Mouse (Mus musculus) cerebellum, adult 2 months (tissue): ENCODE results near the gene Cd8a. TPM values are rescaled to one million over a fixed set of nuclear protein-coding genes. Genes with fewer than 3 reads are reported as not detected.

Experiments used
- DNase-seq, 2 experiments: peaks; one replicate each; pipeline ENCODE4 v3.0.0; 2021
- H3K27ac ChIP-seq: fragments of 200-500 bp; 2 replicates; pipeline ENCODE4 v1.5.1; 2012; ENCODE audit warnings: low read length, control low read depth, inconsistent platforms; ENCODE audit not compliant: insufficient read depth
- H3K27me3 ChIP-seq: fragments of 200-500 bp; 2 replicates; pipeline ENCODE4 v1.6.1; 2012; ENCODE audit warnings: inconsistent platforms, mild to moderate bottlenecking, low read length, moderate library complexity; ENCODE audit not compliant: control insufficient read depth, insufficient read depth
- H3K4me1 ChIP-seq: fragments of 200-500 bp; 2 replicates; pipeline ENCODE4 v1.6.1; 2011; ENCODE audit warnings: low read length; ENCODE audit not compliant: control insufficient read depth, insufficient read depth
- H3K4me3 ChIP-seq: fragments of 200-500 bp; replicated peaks from 2 replicates; pipeline ENCODE3; 2011; ENCODE audit warnings: mild to moderate bottlenecking, low read depth, low read length, control low read depth; ENCODE audit not compliant: insufficient read depth
- CTCF ChIP-seq: fragments of 200-500 bp; IDR thresholded peaks from 2 replicates; pipeline ENCODE4 v1.5.1; 2011; ENCODE audit warnings: low read depth, mild to moderate bottlenecking, control low read depth, low read length, moderate library complexity, borderline replicate concordance; ENCODE audit not compliant: insufficient read depth
- POLR2A ChIP-seq: fragments of 200-500 bp; IDR thresholded peaks from 2 replicates; pipeline ENCODE4 v1.6.1; 2011; ENCODE audit warnings: low read length, control low read depth, borderline replicate concordance; ENCODE audit not compliant: insufficient read depth
- WGBS: fragments of 180-500 bp; shearing (Covaris S2); methylation state at CpG from one replicate; pipeline ENCODE4 v1.1.7; 2018; 5-methylcytosine and 5-hydroxymethylcytosine counted together
- polyA plus RNA-seq: library from polyadenylated mRNA; depleted of rRNA; stranded (reverse); fragments of >200 nt; gene quantifications from 2 replicates; pipeline ENCODE4 v1.2.3, GENCODE M21; 2012

Gene Cd8a
- polyA plus RNA-seq, 1 experiment, result 0.03 TPM

DNA sequence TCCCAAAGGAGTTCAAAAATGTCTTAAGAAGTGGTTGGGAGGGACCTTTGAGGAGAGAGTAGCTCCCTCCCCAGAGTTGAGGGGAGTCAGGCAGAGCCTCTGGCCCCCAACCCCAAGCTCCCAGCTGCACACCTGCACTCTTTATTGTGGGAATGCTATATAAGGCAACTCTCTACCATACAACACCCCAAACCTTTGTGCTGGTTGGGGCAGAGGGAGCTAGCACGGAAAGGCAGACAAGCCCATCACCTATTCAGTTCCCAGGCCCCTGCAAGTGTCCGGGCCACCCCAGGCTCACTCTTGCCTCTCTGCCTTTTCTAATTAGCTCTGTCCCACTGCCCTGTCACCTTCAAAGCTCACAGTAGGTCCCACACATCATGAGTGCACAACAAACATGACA is 19.5 kb upstream of the Cd8a start:
- Histone ChIP-seq H3K27ac (no peak overlapping the region), H3K4me3 (no peak overlapping the region), H3K4me1 (no peaks in the 10 kb centered on the region), H3K27me3 (no peaks in the 10 kb centered on the region)
- no peak for DNase-seq
- TF ChIP-seq POLR2A (no peak), CTCF (no peak)
- WGBS, result 81% methylated on average over 2 of the region's 2 CpGs

DNA sequence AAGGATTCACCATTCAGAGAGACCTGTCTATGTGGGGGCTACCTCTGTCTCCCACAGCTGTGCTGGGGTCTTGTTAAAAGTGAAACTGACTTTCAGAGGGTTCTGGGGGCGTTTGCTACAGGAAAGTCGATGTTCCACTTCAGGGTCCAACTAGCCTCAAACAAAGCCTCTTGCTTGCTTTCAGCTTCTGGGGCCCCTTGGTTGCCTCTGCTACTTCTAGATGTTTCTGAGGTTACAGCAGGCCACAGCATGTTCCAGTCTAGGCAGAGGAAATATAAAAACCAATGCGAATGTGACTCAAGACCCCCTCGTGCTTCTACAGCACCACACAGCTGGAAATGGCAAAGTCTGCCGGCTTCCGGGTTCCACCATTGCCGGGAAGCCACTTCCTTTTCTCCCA is 15.7 kb upstream of the Cd8a start:
- Histone ChIP-seq H3K27ac (no peak overlapping the region), H3K4me1 (no peaks in the 10 kb centered on the region), H3K4me3 (no peak overlapping the region), H3K27me3 (no peaks in the 10 kb centered on the region)
- no peak for DNase-seq
- TF ChIP-seq CTCF, result no peak
- WGBS, result 89% methylated on average over 7 of the region's 7 CpGs

DNA sequence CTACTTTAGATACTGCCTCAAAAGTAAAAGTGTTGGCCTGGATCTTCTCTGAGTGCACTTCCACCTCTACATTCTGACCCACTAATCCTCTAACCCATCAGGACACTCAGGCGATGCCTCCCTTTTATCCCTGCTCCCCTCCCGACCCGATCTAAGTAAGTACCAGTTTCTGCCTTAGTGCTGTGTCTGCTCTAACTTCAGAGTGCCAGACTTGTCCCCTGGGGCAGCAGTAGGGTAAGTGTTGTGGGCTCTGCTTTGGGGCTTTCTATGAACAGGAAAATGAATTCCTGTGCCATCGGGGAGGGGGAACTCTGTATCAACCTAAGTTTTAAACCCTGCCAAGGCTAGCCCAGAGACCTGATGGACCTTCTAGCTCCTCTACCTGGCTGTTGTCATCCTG is 13.0 kb upstream of the Cd8a start:
- no peak for DNase-seq
- WGBS, result 81% methylated on average over 4 of the region's 4 CpGs
- TF ChIP-seq CTCF (no peak), POLR2A (no peak)

GRCm38 (mm10) chr6:71360751-71361150 is 12.5 kb upstream of the Cd8a start:
- no peak for DNase-seq
- Histone ChIP-seq H3K27ac (no peak overlapping the region), H3K4me1 (no peaks in the 10 kb centered on the region), H3K27me3 (no peaks in the 10 kb centered on the region), H3K4me3 (no peak overlapping the region)
- WGBS, result 69% methylated on average over 5 of the region's 5 CpGs
- TF ChIP-seq CTCF, result no peak
- no peak for TF ChIP-seq POLR2A

More for the DNA sequence above, 13.0 kb upstream of the Cd8a start:
- no peaks in the 10 kb centered on the region for H3K27me3 ChIP-seq
- no peak overlapping the region for H3K4me3 ChIP-seq
- no peaks in the 10 kb centered on the region for H3K4me1 ChIP-seq
- no peak overlapping the region for H3K27ac ChIP-seq

- DNase-seq, result no peak
- Histone ChIP-seq H3K27me3 (no peaks in the 10 kb centered on the region), H3K27ac (no peak overlapping the region), H3K4me1 (no peaks in the 10 kb centered on the region), H3K4me3 (no peak overlapping the region)
- TF ChIP-seq CTCF, result no peak
- TF ChIP-seq POLR2A, result no peak
- 86% methylated on average over 10 of the region's 10 CpGs for WGBS
Measured at GRCm38 (mm10) chr6:71361156-71361670, 12.0 kb upstream of the Cd8a start.

DNA sequence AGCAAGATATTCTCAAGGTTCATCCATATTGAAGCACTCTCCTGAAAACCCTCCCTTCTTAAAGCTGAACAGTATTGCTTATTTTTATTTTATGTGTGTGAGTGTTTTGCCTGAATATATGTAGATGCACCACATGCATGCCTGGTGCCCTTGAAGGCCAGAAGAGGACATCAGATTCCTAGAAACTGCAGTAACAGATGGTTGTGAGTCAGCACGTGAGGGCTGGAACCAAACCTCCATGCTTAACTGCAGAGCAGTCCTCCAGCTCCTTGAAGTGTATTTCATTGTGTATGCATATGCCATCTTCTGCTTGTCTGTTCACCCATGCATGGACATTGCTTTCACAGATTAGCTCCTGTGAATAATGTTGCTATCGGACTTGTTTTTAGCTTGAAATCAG is 9.2 kb upstream of the Cd8a start:
- no peak for DNase-seq
- TF ChIP-seq CTCF, result no peak
- no peak for TF ChIP-seq POLR2A
- no peaks in the 10 kb centered on the region for H3K4me1 ChIP-seq
- WGBS, result 39% methylated on average over 2 of the region's 2 CpGs
- H3K27me3 ChIP-seq, result no peaks in the 10 kb centered on the region
- H3K4me3 ChIP-seq, result no peak overlapping the region
- no peak overlapping the region for H3K27ac ChIP-seq

GRCm38 (mm10) chr6:71369416-71369815 is 3.8 kb upstream of the Cd8a start:
- no peak for DNase-seq
- TF ChIP-seq CTCF (no peak), POLR2A (no peak)
- 90% methylated on average over 6 of the region's 6 CpGs for WGBS
- Histone ChIP-seq H3K4me1 (no peaks in the 10 kb centered on the region), H3K27ac (no peak overlapping the region), H3K4me3 (no peak overlapping the region), H3K27me3 (no peaks in the 10 kb centered on the region)

GRCm38 (mm10) chr6:71371085-71371605 is 2.1 kb upstream of the Cd8a start:
- Histone ChIP-seq H3K27me3 (no peaks in the 10 kb centered on the region), H3K27ac (no peak overlapping the region), H3K4me1 (no peaks in the 10 kb centered on the region), H3K4me3 (no peak overlapping the region)
- no peak for TF ChIP-seq CTCF
- TF ChIP-seq POLR2A, result no peak
- DNase-seq, result no peak
- WGBS, result 75% methylated on average over 5 of the region's 5 CpGs
